Mouse (Mus musculus) olfactory bulb, adult 2 months (tissue): ENCODE data around the gene Gpr19. TPM values are rescaled to one million over a fixed set of nuclear protein-coding genes. Genes with fewer than 3 reads are reported as not detected.

Experiments
- H3K27ac ChIP-seq: fragments of 200-500 bp; 2 replicates; pipeline ENCODE4 v1.5.1; 2012; ENCODE audit warnings: low read depth, low read length; ENCODE audit not compliant: insufficient read depth
- H3K4me1 ChIP-seq: fragments of 200-500 bp; 2 replicates; pipeline ENCODE4 v1.6.1; 2012; ENCODE audit warnings: low read length; ENCODE audit not compliant: control insufficient read depth, insufficient read depth
- H3K4me3 ChIP-seq: fragments of 200-500 bp; 2 replicates; pipeline ENCODE4 v1.5.1; 2012; ENCODE audit warnings: mild to moderate bottlenecking, low read depth, low read length, moderate library complexity; ENCODE audit not compliant: insufficient read depth
- CTCF ChIP-seq: fragments of 200-500 bp; IDR thresholded peaks from 2 replicates; pipeline ENCODE4 v1.5.1; 2012; ENCODE audit warnings: low read depth, mild to moderate bottlenecking, low read length, moderate library complexity; ENCODE audit not compliant: insufficient read depth
- POLR2A ChIP-seq: fragments of 200-500 bp; IDR thresholded peaks from 2 replicates; pipeline ENCODE4 v1.6.1; 2012; ENCODE audit warnings: mild to moderate bottlenecking, low read depth, low read length, moderate library complexity; ENCODE audit not compliant: insufficient read depth
- WGBS: fragments of 180-500 bp; shearing (Covaris S2); methylation state at CpG from one replicate; pipeline ENCODE4 v1.1.7; 2018; 5-methylcytosine and 5-hydroxymethylcytosine counted together
- polyA plus RNA-seq: library from polyadenylated mRNA; stranded (reverse); fragments of >200 nt; gene quantifications from 2 replicates; pipeline ENCODE4 v1.2.4, GENCODE M21; 2012; ENCODE audit warnings: low replicate concordance; ENCODE audit not compliant: missing spikeins, insufficient read depth, insufficient read length

The Gpr19 gene
- not detected in 2 replicates for polyA plus RNA-seq

- TF ChIP-seq POLR2A (peak; percentile 75), CTCF (no peak)
- Histone ChIP-seq H3K27ac (peak within 1 kb of the TSS; percentile 100), H3K4me1 (0 out of 2 replicates have a peak, but pooled peaks cover 2% of the 10 kb centered on the region), H3K4me3 (peak within 1 kb of the TSS; percentile 77)
- WGBS, result under 1% methylated on average over 51 of the region's 51 CpGs
Measured at GRCm38 (mm10) chr6:134898095-134898965, at the start of gene Gpr19. TSS of gene Gpr19 (minus strand) at chr6:134898578.

- Histone ChIP-seq H3K4me3 (no peak overlapping the region), H3K27ac (no peak overlapping the region), H3K4me1 (peaks cover 3% of the 10 kb centered on the region)
- TF ChIP-seq CTCF (peak; percentile 48; the same call in 1 of the 2 replicates), POLR2A (no peak)
- 41% methylated on average over 13 of the region's 13 CpGs for WGBS
Measured at GRCm38 (mm10) chr6:134947311-134948087, 49.1 kb upstream of the Gpr19 start.

- 72% methylated on average over 9 of the region's 9 CpGs for WGBS
- no peak overlapping the region for H3K4me3 ChIP-seq
- TF ChIP-seq CTCF (no peak), POLR2A (no peak)
- no peak overlapping the region for H3K27ac ChIP-seq
- peaks cover 3% of the 10 kb centered on the region for H3K4me1 ChIP-seq
Measured at GRCm38 (mm10) chr6:134946858-134947257, 48.5 kb upstream of the Gpr19 start.

GRCm38 (mm10) chr6:134946054-134946453, 47.7 kb upstream of the Gpr19 start:
- 25% methylated on average over 6 of the region's 6 CpGs for WGBS
- Histone ChIP-seq H3K27ac (no peak overlapping the region), H3K4me3 (no peak overlapping the region), H3K4me1 (peaks cover 3% of the 10 kb centered on the region)
- TF ChIP-seq POLR2A (no peak), CTCF (no peak)

- WGBS, result 85% methylated on average over 13 of the region's 13 CpGs
- Histone ChIP-seq H3K4me3 (no peak overlapping the region), H3K27ac (no peak overlapping the region), H3K4me1 (peaks cover 3% of the 10 kb centered on the region)
- no peak for TF ChIP-seq POLR2A
- TF ChIP-seq CTCF, result no peak
Measured at GRCm38 (mm10) chr6:134943759-134944407, 45.5 kb upstream of the Gpr19 start.

GRCm38 (mm10) chr6:134939781-134940180, 41.4 kb upstream of the Gpr19 start:
- Histone ChIP-seq H3K4me3 (no peak overlapping the region), H3K4me1 (no peaks in the 10 kb centered on the region), H3K27ac (no peak overlapping the region)
- TF ChIP-seq POLR2A (no peak), CTCF (no peak)
- 86% methylated on average over 4 of the region's 4 CpGs for WGBS

- TF ChIP-seq POLR2A (no peak), CTCF (no peak)
- WGBS, result 98% methylated on average over 5 of the region's 5 CpGs
- H3K4me3 ChIP-seq, result no peak overlapping the region
- 0 out of 2 replicates have a peak, but pooled peaks cover 2% of the 10 kb centered on the region for H3K4me1 ChIP-seq
- H3K27ac ChIP-seq, result no peak overlapping the region
Measured at GRCm38 (mm10) chr6:134934305-134934704, 35.9 kb upstream of the Gpr19 start.

- H3K27ac ChIP-seq, result no peak overlapping the region
- no peak overlapping the region for H3K4me3 ChIP-seq
- no peak for TF ChIP-seq POLR2A
- no peak for TF ChIP-seq CTCF
- WGBS, result 60% methylated on average over 2 of the region's 2 CpGs
- peaks cover 4% of the 10 kb centered on the region; the same call in 1 of the 2 replicates for H3K4me1 ChIP-seq
Measured at GRCm38 (mm10) chr6:134933207-134933558, 34.8 kb upstream of the Gpr19 start.
